Mouse (Mus musculus) hindbrain, embryonic 16.5 days (tissue): ENCODE results near the gene Hist1h2bk. TPM values are rescaled to one million over a fixed set of nuclear protein-coding genes. Genes with fewer than 3 reads are reported as not detected.
"Not testable (repeated sequence)": the region's sequence is repeated elsewhere in the genome, so short reads cannot be mapped to it uniquely, and the experiment has no call there.

ENCODE experiments used
- ATAC-seq: fragments of 200-750 bp; cut with Nextera tagmentation; 2 replicates; pipeline ENCODE4 v1.8.0; 2017; ENCODE audit warnings: moderate TSS enrichment, moderate library complexity
- H3K27ac ChIP-seq: fragments of 300-500 bp; sonication (generic); 2 replicates; pipeline ENCODE4 v1.5.1; 2014; ENCODE audit warnings: low read depth, mild to moderate bottlenecking, control low read depth, low read length, moderate library complexity
- H3K27me3 ChIP-seq: fragments of 300-500 bp; sonication (generic); replicated peaks from 2 replicates; pipeline ENCODE4 v1.6.1; 2014; ENCODE audit warnings: low read length; ENCODE audit not compliant: control insufficient read depth, insufficient read depth
- H3K36me3 ChIP-seq: fragments of 300-500 bp; sonication (generic); 2 replicates; pipeline ENCODE4 v1.6.1; 2014; ENCODE audit warnings: mild to moderate bottlenecking, low read length, moderate library complexity, mixed read lengths; ENCODE audit not compliant: control insufficient read depth, insufficient read depth
- H3K4me1 ChIP-seq: fragments of 300-500 bp; sonication (generic); 2 replicates; pipeline ENCODE4 v1.6.1; 2014; ENCODE audit warnings: low read depth, low read length; ENCODE audit not compliant: control insufficient read depth, insufficient read depth
- H3K4me2 ChIP-seq: fragments of 300-500 bp; sonication (generic); 2 replicates; pipeline ENCODE4 v1.6.1; 2014; ENCODE audit warnings: mild to moderate bottlenecking, low read length, control low read depth, moderate library complexity
- H3K4me3 ChIP-seq: fragments of 300-500 bp; sonication (generic); 2 replicates; pipeline ENCODE4 v1.5.1; 2014; ENCODE audit warnings: mild to moderate bottlenecking, low read length, control low read depth, moderate library complexity
- H3K9ac ChIP-seq: fragments of 300-500 bp; sonication (generic); 2 replicates; pipeline ENCODE4 v1.6.1; 2014; ENCODE audit warnings: low read depth, mild to moderate bottlenecking, control low read depth, low read length, moderate library complexity
- H3K9me3 ChIP-seq: fragments of 300-500 bp; sonication (generic); 2 replicates; pipeline ENCODE4 v1.6.1; 2014; ENCODE audit warnings: mild to moderate bottlenecking, low read length, moderate library complexity; ENCODE audit not compliant: control insufficient read depth
- WGBS: fragments of 180-500 bp; shearing (Covaris S2); extraction: QIAGEN DNeasy Blood & Tissue Kit; methylation state at CpG from one replicate; pipeline ENCODE4 v1.1.7; 2014; 5-methylcytosine and 5-hydroxymethylcytosine counted together
- microRNA-seq: library from miRNA; unstranded; fragments of <30 nt; microRNA quantifications from one replicate; pipeline ENCODE4, GENCODE M21; 2017
- polyA plus RNA-seq: library from polyadenylated mRNA; unstranded; fragments of >200 nt; fragmentation: Nextera tagmentation; extraction: Ambion mirVana; gene quantifications from 2 replicates; pipeline ENCODE4 v1.2.1, GENCODE M21; 2015

Gene Hist1h2bk
- polyA plus RNA-seq, 1 experiment from 2014 or later = 0.70 TPM

GRCm38 (mm10) chr13:22051523-22051859, 15.8 kb downstream of the Hist1h2bk start:
- Histone ChIP-seq H3K4me1 (no peaks in the 10 kb centered on the region), H3K27me3 (no peaks in the 10 kb centered on the region), H3K36me3 (no peaks in the 10 kb centered on the region), H3K9ac (peak overlapping the region; percentile 67), H3K9me3 (no peaks in the 10 kb centered on the region), H3K27ac (peak overlapping the region; percentile 88), H3K4me2 (peak overlapping the region; percentile 69), H3K4me3 (peak overlapping the region; percentile 59)
- WGBS = 15% methylated on average over 5 of the region's 5 CpGs
- ATAC-seq = peak; percentile 41; the same call in 1 of the 2 replicates

GRCm38 (mm10) chr13:22053754-22054153, 18.1 kb downstream of the Hist1h2bk start:
- Histone ChIP-seq H3K4me2 (no peak overlapping the region), H3K4me3 (no peak overlapping the region), H3K4me1 (no peaks in the 10 kb centered on the region), H3K27ac (no peak overlapping the region), H3K9me3 (no peaks in the 10 kb centered on the region), H3K36me3 (no peaks in the 10 kb centered on the region), H3K27me3 (no peaks in the 10 kb centered on the region), H3K9ac (no peak overlapping the region)
- 94% methylated on average over 1 of the region's 1 CpGs for WGBS
- ATAC-seq = no peak

GRCm38 (mm10) chr13:22061422-22061821, 25.8 kb downstream of the Hist1h2bk start:
- no peaks in the 10 kb centered on the region for H3K4me1 ChIP-seq
- H3K27ac ChIP-seq = no peak overlapping the region
- 94% methylated on average over 1 of the region's 1 CpGs for WGBS

GRCm38 (mm10) chr13:22063468-22063867, 27.8 kb downstream of the Hist1h2bk start:
- Histone ChIP-seq H3K4me1 (no peaks in the 10 kb centered on the region), H3K9me3 (no peaks in the 10 kb centered on the region; the same call in 1 of the 2 replicates), H3K36me3 (no peaks in the 10 kb centered on the region), H3K27me3 (no peaks in the 10 kb centered on the region), H3K4me3 (no peak overlapping the region), H3K9ac (no peak overlapping the region), H3K4me2 (no peak overlapping the region), H3K27ac (no peak overlapping the region)
- no peak for ATAC-seq
- 72% methylated on average over 1 of the region's 1 CpGs for WGBS

More at GRCm38 (mm10) chr13:22061422-22061821, 25.8 kb downstream of the Hist1h2bk start:
- H3K36me3 ChIP-seq = no peaks in the 10 kb centered on the region
- no peaks in the 10 kb centered on the region for H3K27me3 ChIP-seq
- no peak for ATAC-seq
- no peaks in the 10 kb centered on the region; the same call in 1 of the 2 replicates for H3K9me3 ChIP-seq
- no peak overlapping the region for H3K4me2 ChIP-seq
- no peak overlapping the region for H3K4me3 ChIP-seq
- H3K9ac ChIP-seq = no peak overlapping the region

GRCm38 (mm10) chr13:22084140-22084539, 48.5 kb downstream of the Hist1h2bk start, which contains the start of gene Vmn1r188:
Gene Vmn1r188 (plus strand): TSS chr13:22084440.
- not testable (repeated sequence) for H3K4me2 ChIP-seq, H3K4me3 ChIP-seq, H3K9me3 ChIP-seq, H3K36me3 ChIP-seq, H3K9ac ChIP-seq, ATAC-seq, H3K27ac ChIP-seq, H3K27me3 ChIP-seq, H3K4me1 ChIP-seq
- 95% methylated on average over 1 of the region's 1 CpGs for WGBS

Small RNA genes within 50 kb of the gene (microRNA-seq; reads per million reads assigned to microRNA genes)
- gene Gm26300 = not detected
- gene Gm44390 = not detected
- not detected for gene Gm44486

Other genes starting within 250 kb of the Hist1h2bk start
- gene Hist1h2an, start 248.7 kb upstream of the Hist1h2bk start, polyA plus RNA-seq = 1.2 TPM in 1 of 2 replicates, not detected in the other
- not detected in 2 replicates for gene Hist1h2bp, start 248.4 kb upstream of the Hist1h2bk start, polyA plus RNA-seq
- 4.0 and 4.4 TPM in 2 replicates for gene Hist1h2bq, start 225.7 kb upstream of the Hist1h2bk start, polyA plus RNA-seq
- gene Hist1h2ao, start 225.4 kb upstream of the Hist1h2bk start, polyA plus RNA-seq = not detected in 2 replicates
- gene Hist1h4m, start 224.1 kb upstream of the Hist1h2bk start, polyA plus RNA-seq = not detected in 2 replicates
- gene Hist1h4n, start 203.7 kb upstream of the Hist1h2bk start, polyA plus RNA-seq = 2.9 and 4.2 TPM in 2 replicates
- gene Hist1h2ap, start 202.4 kb upstream of the Hist1h2bk start, polyA plus RNA-seq = 530 and 568 TPM in 2 replicates
- gene Hist1h2br, start 202.1 kb upstream of the Hist1h2bk start, polyA plus RNA-seq = 3.8 and 4.2 TPM in 2 replicates
- gene Zfp184, start 90.8 kb upstream of the Hist1h2bk start, polyA plus RNA-seq = 10.6 and 12.4 TPM in 2 replicates
- not detected in 2 replicates for gene Pom121l2, start 54.7 kb upstream of the Hist1h2bk start, polyA plus RNA-seq
- not detected in 2 replicates for gene Prss16, start 26.1 kb upstream of the Hist1h2bk start, polyA plus RNA-seq
- not detected in 2 replicates for gene Hist1h2ah, start 302 bp upstream of the Hist1h2bk start, polyA plus RNA-seq
- gene Hist1h4i, start 5.5 kb downstream of the Hist1h2bk start, polyA plus RNA-seq = 6.5 and 6.7 TPM in 2 replicates
- 3.0 and 5.8 TPM in 2 replicates for gene Hist1h2ag, start 7.1 kb downstream of the Hist1h2bk start, polyA plus RNA-seq
- gene Hist1h2bj, start 7.3 kb downstream of the Hist1h2bk start, polyA plus RNA-seq = 2.2 and 2.5 TPM in 2 replicates
- gene Vmn1r188, start 48.6 kb downstream of the Hist1h2bk start, polyA plus RNA-seq = not detected in 2 replicates
- not detected in 2 replicates for gene Vmn1r189, start 70.0 kb downstream of the Hist1h2bk start, polyA plus RNA-seq
- gene Vmn1r191, start 148.1 kb downstream of the Hist1h2bk start, polyA plus RNA-seq = not detected in 2 replicates
- not detected in 2 replicates for gene Vmn1r192, start 155.3 kb downstream of the Hist1h2bk start, polyA plus RNA-seq
- gene Vmn1r193, start 187.3 kb downstream of the Hist1h2bk start, polyA plus RNA-seq = not detected in 2 replicates
- not detected in 2 replicates for gene Vmn1r194, start 208.3 kb downstream of the Hist1h2bk start, polyA plus RNA-seq
- gene Vmn1r195, start 234.7 kb downstream of the Hist1h2bk start, polyA plus RNA-seq = not detected in 2 replicates